ENCODE assay signal across 8 mouse cellular contexts in the genomic region with DNA sequence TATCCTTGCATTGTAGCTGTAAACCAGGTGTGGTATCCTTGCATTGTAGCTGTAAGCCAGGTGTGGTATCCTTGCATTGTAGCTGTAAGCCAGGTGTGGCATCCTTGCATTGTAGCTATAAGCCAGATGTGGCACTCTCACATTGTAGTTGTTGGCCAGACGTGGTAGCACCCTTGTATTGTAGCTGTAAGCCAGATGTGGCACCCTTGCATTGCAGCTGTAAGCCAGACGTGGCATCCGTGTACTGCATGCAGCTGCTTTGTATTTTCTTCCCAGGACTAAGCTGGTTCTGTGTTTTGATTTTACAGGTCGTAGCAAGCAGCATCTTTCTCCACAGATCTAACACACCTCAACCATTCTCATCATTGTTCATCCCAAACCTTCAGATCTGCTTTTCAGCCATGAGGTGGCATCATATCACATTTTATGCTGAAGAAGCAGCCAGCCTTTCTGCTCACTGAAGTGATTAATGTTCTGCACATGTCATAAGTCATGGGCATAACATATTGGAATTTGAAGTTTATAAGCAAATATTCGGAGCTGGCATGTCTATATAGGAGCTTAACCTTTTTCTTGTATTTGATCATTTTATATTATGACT.
DNase-seq lines count a peak whose midpoint lies in the region; ATAC-seq and TF ChIP-seq lines count a peak whose summit lies in the region.

No protein-coding gene starts in this region.

- H3K4me1 ChIP-seq in kidney, postnatal 0 days (replicated peaks; ENCODE audit: insufficient read depth, low read length): no peaks in the 10 kb centered on the region
- no peaks in the 10 kb centered on the region for H3K4me1 ChIP-seq in kidney, embryonic 16.5 days (ENCODE audit: insufficient read depth, low read length)
- H3K4me1 ChIP-seq in limb, embryonic 10.5 days: no peaks in the 10 kb centered on the region

- H3K27ac ChIP-seq in kidney, postnatal 0 days: no peak overlapping the region
- H3K27ac ChIP-seq in kidney, embryonic 16.5 days (ENCODE audit: low read length): no peak overlapping the region
- no peak overlapping the region for H3K27ac ChIP-seq in limb, embryonic 10.5 days

- H3K4me3 ChIP-seq in kidney, postnatal 0 days (replicated peaks; ENCODE audit: low read depth, low read length): no peak overlapping the region
- H3K4me3 ChIP-seq in kidney, embryonic 16.5 days (ENCODE audit: low read length): no peak overlapping the region
- no peak overlapping the region for H3K4me3 ChIP-seq in limb, embryonic 10.5 days

- no peaks in the 10 kb centered on the region for H3K9me3 ChIP-seq in kidney, postnatal 0 days (replicated peaks; ENCODE audit: low read length)
- H3K9me3 ChIP-seq in kidney, embryonic 16.5 days (ENCODE audit: low read length): no peaks in the 10 kb centered on the region
- no peaks in the 10 kb centered on the region for H3K9me3 ChIP-seq in limb, embryonic 10.5 days (replicated peaks)

- no peaks in the 10 kb centered on the region for H3K27me3 ChIP-seq in kidney, postnatal 0 days (ENCODE audit: insufficient read depth, low read length)
- H3K27me3 ChIP-seq in kidney, embryonic 16.5 days (ENCODE audit: insufficient read depth, low read length): no peaks in the 10 kb centered on the region
- H3K27me3 ChIP-seq in limb, embryonic 10.5 days (ENCODE audit: low read depth, poor library complexity, severe bottlenecking): no peaks in the 10 kb centered on the region

- H3K9ac ChIP-seq in kidney, postnatal 0 days (ENCODE audit: low read depth, low read length): no peak overlapping the region
- no peak overlapping the region for H3K9ac ChIP-seq in kidney, embryonic 16.5 days (replicated peaks; ENCODE audit: low read length)

- no peak for ATAC-seq in kidney, postnatal 0 days (replicated peaks; ENCODE audit: low FRiP score, low read depth)
- ATAC-seq in kidney, embryonic 16.5 days (ENCODE audit: low FRiP score, low TSS enrichment): no peak
- ATAC-seq in common myeloid progenitor, adult 5-6 weeks (replicated peaks; ENCODE audit: low read depth, poor library complexity, severe bottlenecking): 0 out of 2 replicates have a peak, but pooled peaks have one; percentile 25

- TF ChIP-seq CTCF in kidney, postnatal 0 days (IDR thresholded peaks at IDR 0.05; ENCODE audit: low read depth): peak; percentile 63; the same call in 1 of the 2 replicates

- no peak overlapping the region for H3K4me2 ChIP-seq in kidney, postnatal 0 days (ENCODE audit: low read length)
- H3K4me2 ChIP-seq in kidney, embryonic 16.5 days (replicated peaks; ENCODE audit: low read depth, low read length): no peak overlapping the region

- no peaks in the 10 kb centered on the region for H3K36me3 ChIP-seq in kidney, postnatal 0 days (ENCODE audit: insufficient read depth, low read length)
- no peaks in the 10 kb centered on the region for H3K36me3 ChIP-seq in kidney, embryonic 16.5 days (ENCODE audit: insufficient read depth, low read length)
- no peaks in the 10 kb centered on the region for H3K36me3 ChIP-seq in limb, embryonic 10.5 days

- 74% methylated on average over 5 of the region's 5 CpGs for WGBS in kidney, postnatal 0 days
- 76% methylated on average over 5 of the region's 5 CpGs for WGBS in kidney, embryonic 16.5 days
- 76% methylated on average over 5 of the region's 5 CpGs for WGBS in limb, embryonic 10.5 days

- DNase-seq in kidney, postnatal 0 days (ENCODE audit: low spot score): peak; percentile 25
- peak; percentile 67 for DNase-seq in adipocyte (ENCODE audit: low spot score)
- peak; percentile 43 for DNase-seq in limb, embryonic 10.5 days (ENCODE audit: low spot score)
- no peak for DNase-seq in thymus, postnatal 10 days (ENCODE audit: low spot score in 2 of 2)
- no peak for DNase-seq in urinary bladder, postnatal 36 days (ENCODE audit: low spot score in 2 of 2)
- no peak for DNase-seq in ovary, postnatal 10 days (ENCODE audit: low spot score)

Comparison
In these comparisons a context has a peak if more than half of its experiments do, and no peak if none do; other contexts are left out.
1. DNase-seq: peak in kidney, postnatal 0 days (single experiment), adipocyte (single experiment) and limb, embryonic 10.5 days (single experiment); none in thymus, postnatal 10 days (0 of 2), urinary bladder, postnatal 36 days (0 of 2) and ovary, postnatal 10 days (single experiment).